Mouse (Mus musculus) forebrain, embryonic 11.5 days (tissue): ENCODE results near the gene Slc25a30. TPM values are rescaled to one million over a fixed set of nuclear protein-coding genes. Genes with fewer than 3 reads are reported as not detected.

Experiments used
- ATAC-seq: fragments of 200-750 bp; cut with Nextera tagmentation; replicated peaks from 2 replicates; pipeline ENCODE4 v1.8.0; 2017; ENCODE audit warnings: moderate TSS enrichment; ENCODE audit not compliant: low FRiP score
- DNase-seq: peaks from one replicate; pipeline ENCODE4 v3.0.0-alpha.2; 2017; ENCODE audit warnings: low spot score
- H3K27ac ChIP-seq: fragments of 300-500 bp; sonication (generic); 2 replicates; pipeline ENCODE4 v1.5.1; 2014; ENCODE audit warnings: low read depth, low read length
- H3K27me3 ChIP-seq: fragments of 300-500 bp; sonication (generic); 2 replicates; pipeline ENCODE4 v1.6.1; 2014; ENCODE audit warnings: mild to moderate bottlenecking, low read length, mixed read lengths; ENCODE audit not compliant: control insufficient read depth, insufficient read depth
- H3K36me3 ChIP-seq: fragments of 300-500 bp; sonication (generic); 2 replicates; pipeline ENCODE4 v1.6.1; 2014; ENCODE audit warnings: mild to moderate bottlenecking, low read length, moderate library complexity, mixed read lengths; ENCODE audit not compliant: control insufficient read depth, insufficient read depth
- H3K4me1 ChIP-seq: fragments of 300-500 bp; sonication (generic); replicated peaks from 2 replicates; pipeline ENCODE4 v1.6.1; 2014; ENCODE audit warnings: low read length, mixed read lengths; ENCODE audit not compliant: control insufficient read depth, insufficient read depth
- H3K4me2 ChIP-seq: fragments of 300-500 bp; sonication (generic); 2 replicates; pipeline ENCODE4 v1.6.1; 2014; ENCODE audit warnings: low read depth, mild to moderate bottlenecking, low read length, moderate library complexity, mixed read lengths; ENCODE audit not compliant: severe bottlenecking
- H3K4me3 ChIP-seq: fragments of 300-500 bp; sonication (generic); 2 replicates; pipeline ENCODE4 v1.5.1; 2014; ENCODE audit warnings: low read depth, low read length
- H3K9ac ChIP-seq: fragments of 300-500 bp; sonication (generic); 2 replicates; pipeline ENCODE4 v1.6.1; 2014; ENCODE audit warnings: low read length
- H3K9me3 ChIP-seq: fragments of 300-500 bp; sonication (generic); 2 replicates; pipeline ENCODE4 v1.6.1; 2016; ENCODE audit warnings: low read length, mixed read lengths; ENCODE audit not compliant: control insufficient read depth
- WGBS: fragments of 180-500 bp; shearing (Covaris S2); extraction: QIAGEN DNeasy Blood & Tissue Kit; methylation state at CpG from one replicate; pipeline ENCODE4 v1.1.7; 2014; 5-methylcytosine and 5-hydroxymethylcytosine counted together
- polyA plus RNA-seq: library from polyadenylated mRNA; unstranded; fragments of >200 nt; fragmentation: Nextera tagmentation; extraction: Ambion mirVana; gene quantifications from 2 replicates; pipeline ENCODE4 v1.2.1, GENCODE M21; 2014

The Slc25a30 gene
- polyA plus RNA-seq, 1 experiment from 2014 or later, result 9.4 TPM

- ATAC-seq (peak; percentile 47; the same call in 1 of the 2 replicates), DNase-seq (peak; percentile 91)
- Histone ChIP-seq H3K9me3 (no peaks in the 10 kb centered on the region), H3K36me3 (no peaks in the 10 kb centered on the region), H3K27me3 (no peaks in the 10 kb centered on the region; the same call in 1 of the 2 replicates), H3K4me1 (peaks cover 5% of the 10 kb centered on the region), H3K4me2 (peak overlapping the region; percentile 49), H3K9ac (0 out of 2 replicates have a peak overlapping the region, but pooled peaks have one; percentile 17), H3K27ac (no peak overlapping the region), H3K4me3 (peak overlapping the region; percentile 22)
- 7% methylated on average over 32 of the region's 32 CpGs for WGBS
Measured at GRCm38 (mm10) chr14:75828866-75829806, 42.3 kb upstream of the Slc25a30 start.

GRCm38 (mm10) chr14:75828221-75828620, 41.4 kb upstream of the Slc25a30 start:
- Histone ChIP-seq H3K4me2 (no peak overlapping the region), H3K27me3 (no peaks in the 10 kb centered on the region; the same call in 1 of the 2 replicates), H3K4me3 (no peak overlapping the region), H3K36me3 (no peaks in the 10 kb centered on the region), H3K9me3 (no peaks in the 10 kb centered on the region), H3K27ac (no peak overlapping the region), H3K9ac (no peak overlapping the region), H3K4me1 (peaks cover under 1% of the 10 kb centered on the region)
- ATAC-seq (no peak), DNase-seq (no peak)
- 38% methylated on average over 11 of the region's 11 CpGs for WGBS

GRCm38 (mm10) chr14:75826851-75827410, 40.1 kb upstream of the Slc25a30 start:
- 82% methylated on average over 3 of the region's 3 CpGs for WGBS
- DNase-seq (no peak), ATAC-seq (no peak)
- Histone ChIP-seq H3K27me3 (no peaks in the 10 kb centered on the region; the same call in 1 of the 2 replicates), H3K4me3 (no peak overlapping the region), H3K4me2 (no peak overlapping the region), H3K4me1 (no peaks in the 10 kb centered on the region; the same call in 1 of the 2 replicates), H3K9ac (no peak overlapping the region), H3K36me3 (no peaks in the 10 kb centered on the region), H3K9me3 (no peaks in the 10 kb centered on the region), H3K27ac (no peak overlapping the region)

GRCm38 (mm10) chr14:75820007-75820406, 33.2 kb upstream of the Slc25a30 start:
- Histone ChIP-seq H3K4me1 (no peaks in the 10 kb centered on the region), H3K9me3 (no peaks in the 10 kb centered on the region), H3K27me3 (no peaks in the 10 kb centered on the region), H3K27ac (no peak overlapping the region), H3K36me3 (no peaks in the 10 kb centered on the region), H3K4me2 (no peak overlapping the region), H3K4me3 (no peak overlapping the region), H3K9ac (no peak overlapping the region)
- no peak for ATAC-seq
- DNase-seq, result no peak
- WGBS, result 85% methylated on average over 5 of the region's 5 CpGs

- Histone ChIP-seq H3K27me3 (no peaks in the 10 kb centered on the region), H3K9me3 (no peaks in the 10 kb centered on the region), H3K9ac (no peak overlapping the region), H3K27ac (no peak overlapping the region), H3K36me3 (no peaks in the 10 kb centered on the region), H3K4me1 (no peaks in the 10 kb centered on the region), H3K4me3 (no peak overlapping the region), H3K4me2 (no peak overlapping the region)
- no peak for ATAC-seq
- no peak for DNase-seq
- WGBS, result 83% methylated on average over 2 of the region's 2 CpGs
Measured at GRCm38 (mm10) chr14:75819341-75819740, 32.5 kb upstream of the Slc25a30 start.

- Histone ChIP-seq H3K36me3 (no peaks in the 10 kb centered on the region), H3K4me2 (no peak overlapping the region), H3K9ac (no peak overlapping the region), H3K27ac (no peak overlapping the region), H3K4me3 (no peak overlapping the region), H3K27me3 (no peaks in the 10 kb centered on the region), H3K4me1 (no peaks in the 10 kb centered on the region), H3K9me3 (no peaks in the 10 kb centered on the region)
- ATAC-seq (no peak), DNase-seq (no peak)
- WGBS, result 80% methylated on average over 2 of the region's 2 CpGs
Measured at GRCm38 (mm10) chr14:75818528-75818927, 31.7 kb upstream of the Slc25a30 start.

- 88% methylated on average over 6 of the region's 6 CpGs for WGBS
- Histone ChIP-seq H3K4me3 (no peak overlapping the region), H3K27me3 (no peaks in the 10 kb centered on the region), H3K9me3 (no peaks in the 10 kb centered on the region), H3K4me2 (no peak overlapping the region), H3K36me3 (no peaks in the 10 kb centered on the region), H3K4me1 (no peaks in the 10 kb centered on the region), H3K9ac (no peak overlapping the region), H3K27ac (no peak overlapping the region)
- ATAC-seq (no peak), DNase-seq (no peak)
Measured at GRCm38 (mm10) chr14:75809931-75810330, 23.1 kb upstream of the Slc25a30 start.

GRCm38 (mm10) chr14:75807800-75808199, 21.0 kb upstream of the Slc25a30 start:
- WGBS, result 69% methylated on average over 8 of the region's 8 CpGs
- no peaks in the 10 kb centered on the region for H3K36me3 ChIP-seq
- H3K9me3 ChIP-seq, result no peaks in the 10 kb centered on the region
- no peak for ATAC-seq
- no peaks in the 10 kb centered on the region for H3K4me1 ChIP-seq
- no peak overlapping the region for H3K4me2 ChIP-seq
- no peak for DNase-seq
- no peak overlapping the region for H3K4me3 ChIP-seq
- H3K27me3 ChIP-seq, result no peaks in the 10 kb centered on the region
- H3K9ac ChIP-seq, result no peak overlapping the region
- no peak overlapping the region for H3K27ac ChIP-seq
